Mouse (Mus musculus) limb, embryonic 14.5 days (tissue): ENCODE results near the gene Arhgef15. TPM values are rescaled to one million over a fixed set of nuclear protein-coding genes. Genes with fewer than 3 reads are reported as not detected.
"Not testable (repeated sequence)": the region's sequence is repeated elsewhere in the genome, so short reads cannot be mapped to it uniquely, and the experiment has no call there.

Source experiments
- ATAC-seq: fragments of 200-750 bp; cut with Nextera tagmentation; 2 replicates; pipeline ENCODE4 v1.8.0; 2017; ENCODE audit warnings: low read depth, moderate number of reproducible peaks, moderate TSS enrichment; ENCODE audit not compliant: low FRiP score
- DNase-seq: peaks from one replicate; pipeline ENCODE4 v3.0.0-alpha.2; 2015; ENCODE audit warnings: low spot score
- H3K27ac ChIP-seq: fragments of 300-500 bp; sonication (generic); replicated peaks from 2 replicates; pipeline ENCODE4 v1.5.1; 2014; ENCODE audit warnings: low read depth, mild to moderate bottlenecking, low read length, moderate library complexity, mixed read lengths
- H3K27me3 ChIP-seq: fragments of 300-500 bp; sonication (generic); 2 replicates; pipeline ENCODE4 v1.6.1; 2014; ENCODE audit warnings: low read length, mixed read lengths; ENCODE audit not compliant: control insufficient read depth, insufficient read depth
- H3K36me3 ChIP-seq: fragments of 300-500 bp; sonication (generic); 2 replicates; pipeline ENCODE4 v1.6.1; 2014; ENCODE audit warnings: mild to moderate bottlenecking, low read length, moderate library complexity, mixed read lengths; ENCODE audit not compliant: control insufficient read depth, insufficient read depth
- H3K4me1 ChIP-seq: fragments of 300-500 bp; sonication (generic); 2 replicates; pipeline ENCODE4 v1.6.1; 2014; ENCODE audit warnings: antibody characterized with exemption, low read length, mixed read lengths; ENCODE audit not compliant: control insufficient read depth, insufficient read depth
- H3K4me2 ChIP-seq: fragments of 300-500 bp; sonication (generic); replicated peaks from 2 replicates; pipeline ENCODE4 v1.6.1; 2014; ENCODE audit warnings: low read depth, mild to moderate bottlenecking, low read length, moderate library complexity; ENCODE audit not compliant: severe bottlenecking
- H3K4me3 ChIP-seq: fragments of 300-500 bp; sonication (generic); replicated peaks from 2 replicates; pipeline ENCODE4 v1.5.1; 2014; ENCODE audit warnings: low read length
- H3K9ac ChIP-seq: fragments of 300-500 bp; sonication (generic); 2 replicates; pipeline ENCODE4 v1.6.1; 2014; ENCODE audit warnings: mild to moderate bottlenecking, low read depth, low read length, moderate library complexity; ENCODE audit not compliant: severe bottlenecking
- H3K9me3 ChIP-seq: fragments of 300-500 bp; sonication (generic); 2 replicates; pipeline ENCODE4 v1.6.1; 2016; ENCODE audit warnings: low read length; ENCODE audit not compliant: control insufficient read depth
- POLR2A ChIP-seq: fragments of 200-500 bp; IDR thresholded peaks from 2 replicates; pipeline ENCODE4 v1.8.0; 2012; ENCODE audit warnings: inconsistent platforms, mild to moderate bottlenecking, moderate library complexity, borderline replicate concordance; ENCODE audit not compliant: insufficient read depth, insufficient read length; ENCODE audit errors: extremely low read depth
- WGBS: fragments of 180-500 bp; shearing (Covaris S2); extraction: QIAGEN DNeasy Blood & Tissue Kit; methylation state at CpG from one replicate; pipeline ENCODE4 v1.1.7; 2014; 5-methylcytosine and 5-hydroxymethylcytosine counted together
- polyA plus RNA-seq, 2 experiments: library from polyadenylated mRNA; depleted of rRNA in 1 of 2; stranded (reverse) in 1 of 2; unstranded in 1 of 2; fragments of >200 nt; fragmentation: Nextera tagmentation in 1 of 2; extraction: Ambion mirVana in 1 of 2; gene quantifications; 2 replicates each; pipeline versions ENCODE4 v1.2.1 to v1.2.3; 2012 to 2014

Gene Arhgef15
- polyA plus RNA-seq, 2 experiments: 5.3 to 12.3 TPM

- no peak overlapping the region for H3K27ac ChIP-seq
- H3K4me3 ChIP-seq: no peak overlapping the region
- no peak overlapping the region for H3K9ac ChIP-seq
- H3K36me3 ChIP-seq: 0 out of 2 replicates have a peak, but pooled peaks cover under 1% of the 10 kb centered on the region
- no peak overlapping the region for H3K4me2 ChIP-seq
- H3K4me1 ChIP-seq: no peaks in the 10 kb centered on the region
- TF ChIP-seq POLR2A: no peak
- WGBS: 57% methylated on average over 3 of the region's 3 CpGs
- no peak for ATAC-seq
- no peaks in the 10 kb centered on the region for H3K27me3 ChIP-seq
- H3K9me3 ChIP-seq: no peaks in the 10 kb centered on the region
- DNase-seq: no peak
These were observed 23.6 kb upstream of the Arhgef15 start for GRCm38 (mm10) chr11:68980919-68981318.

- DNase-seq: no peak
- H3K36me3 ChIP-seq: no peaks in the 10 kb centered on the region
- H3K4me3 ChIP-seq: no peak overlapping the region
- H3K27me3 ChIP-seq: no peaks in the 10 kb centered on the region
- ATAC-seq: no peak
- H3K4me1 ChIP-seq: no peaks in the 10 kb centered on the region
- H3K4me2 ChIP-seq: no peak overlapping the region
- H3K27ac ChIP-seq: no peak overlapping the region
- WGBS: 63% methylated on average over 5 of the region's 5 CpGs
- no peaks in the 10 kb centered on the region for H3K9me3 ChIP-seq
- no peak overlapping the region for H3K9ac ChIP-seq
- no peak for TF ChIP-seq POLR2A
These were observed 22.0 kb upstream of the Arhgef15 start for GRCm38 (mm10) chr11:68979320-68979733.

- TF ChIP-seq POLR2A: no peak
- Histone ChIP-seq H3K27ac (no peak overlapping the region), H3K9ac (no peak overlapping the region), H3K9me3 (no peaks in the 10 kb centered on the region), H3K27me3 (no peaks in the 10 kb centered on the region), H3K4me3 (no peak overlapping the region), H3K36me3 (no peaks in the 10 kb centered on the region), H3K4me1 (peaks cover 4% of the 10 kb centered on the region; the same call in 1 of the 2 replicates), H3K4me2 (no peak overlapping the region)
- no peak for ATAC-seq
- 94% methylated on average over 1 of the region's 1 CpGs for WGBS
- no peak for DNase-seq
These were observed 18.3 kb upstream of the Arhgef15 start for GRCm38 (mm10) chr11:68975601-68976000.

- H3K27me3 ChIP-seq: no peaks in the 10 kb centered on the region
- H3K4me1 ChIP-seq: peaks cover 4% of the 10 kb centered on the region; the same call in 1 of the 2 replicates
- DNase-seq (no peak), ATAC-seq (no peak)
- peak within 1 kb of the TSS; percentile 59 for H3K4me2 ChIP-seq
- no peaks in the 10 kb centered on the region for H3K9me3 ChIP-seq
- no peak for TF ChIP-seq POLR2A
- H3K36me3 ChIP-seq: no peaks in the 10 kb centered on the region
- H3K27ac ChIP-seq: no peak within 1 kb of the TSS
- 84% methylated on average over 7 of the region's 7 CpGs for WGBS
- no peak within 1 kb of the TSS for H3K9ac ChIP-seq
- peak within 1 kb of the TSS; percentile 45 for H3K4me3 ChIP-seq
These were observed 17.8 kb upstream of the Arhgef15 start, which contains the start of gene Rangrf for GRCm38 (mm10) chr11:68975085-68975484. TSS of gene Rangrf (minus strand) at chr11:68975185.

- H3K9me3 ChIP-seq: no peaks in the 10 kb centered on the region
- ATAC-seq: peak; percentile 5; the same call in 1 of the 2 replicates
These were observed 16.8 kb upstream of the Arhgef15 start for GRCm38 (mm10) chr11:68974059-68974450.

GRCm38 (mm10) chr11:68973250-68974058, 16.2 kb upstream of the Arhgef15 start:
- ATAC-seq (peak; percentile 96), DNase-seq (peak; percentile 88)
- not testable (repeated sequence) for H3K27ac ChIP-seq, H3K36me3 ChIP-seq, H3K4me1 ChIP-seq, H3K27me3 ChIP-seq, H3K9me3 ChIP-seq
- Histone ChIP-seq H3K4me2 (peak overlapping the region; percentile 59), H3K4me3 (peak overlapping the region; percentile 45), H3K9ac (peak overlapping the region; percentile 25)
- under 1% methylated on average over 34 of the region's 38 CpGs for WGBS

More at GRCm38 (mm10) chr11:68974059-68974450, 16.8 kb upstream of the Arhgef15 start:
- Histone ChIP-seq H3K4me3 (peak overlapping the region; percentile 45), H3K4me1 (peaks cover 4% of the 10 kb centered on the region; the same call in 1 of the 2 replicates), H3K4me2 (peak overlapping the region; percentile 59), H3K27me3 (no peaks in the 10 kb centered on the region), H3K9ac (no peak overlapping the region), H3K36me3 (no peaks in the 10 kb centered on the region), H3K27ac (no peak overlapping the region)
- WGBS: 36% methylated on average over 6 of the region's 6 CpGs
- TF ChIP-seq POLR2A: no peak
- no peak for DNase-seq
